Comparison of ENCODE assay signal across 8 mouse cellular contexts in the genomic region with DNA sequence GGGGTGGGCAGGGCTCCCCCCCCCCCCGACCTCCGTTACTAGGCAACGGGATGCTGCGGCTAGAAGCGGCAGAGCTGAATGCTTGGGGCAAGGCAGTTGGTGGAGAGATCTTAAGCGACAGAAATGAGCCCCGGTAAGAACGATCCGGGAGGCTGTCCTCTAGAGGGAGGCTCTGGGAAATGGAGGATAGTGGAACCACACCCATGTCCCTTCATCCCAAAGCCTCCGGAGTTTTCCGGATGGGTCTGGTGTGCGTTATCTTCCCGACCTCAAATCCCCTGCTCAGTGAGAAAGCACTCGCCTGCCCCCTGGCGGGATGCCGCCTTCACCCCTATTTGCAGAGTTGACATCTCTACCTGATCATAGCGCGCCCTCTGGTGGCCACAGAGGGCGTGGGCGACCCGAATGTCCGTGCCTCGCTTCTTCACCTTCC. TPM values are rescaled to one million over a fixed set of nuclear protein-coding genes. Genes with fewer than 3 reads are reported as not detected.
DNase-seq lines count a peak whose midpoint lies in the region; ATAC-seq lines count a peak whose summit lies in the region.

A gene (plus strand): TSS at position 38 of the 433 bp plus-strand sequence.

- 0 out of 2 replicates have a peak, but pooled peaks cover 12% of the 10 kb centered on the region for H3K9me3 ChIP-seq in hindbrain, embryonic 14.5 days (ENCODE audit: control insufficient read depth, low read length)

- H3K4me2 ChIP-seq in hindbrain, embryonic 14.5 days (replicated peaks) = peak within 1 kb of the TSS; percentile 60

- H3K4me1 ChIP-seq in hindbrain, embryonic 14.5 days (replicated peaks; ENCODE audit: control insufficient read depth, insufficient read depth, low read length) = peaks cover 5% of the 10 kb centered on the region; the same call in 1 of the 2 replicates

- peak within 1 kb of the TSS; percentile 35 for H3K4me3 ChIP-seq in hindbrain, embryonic 14.5 days (replicated peaks; ENCODE audit: low read length)

- H3K27me3 ChIP-seq in hindbrain, embryonic 14.5 days (ENCODE audit: control insufficient read depth, insufficient read depth, low read length) = no peaks in the 10 kb centered on the region

- H3K36me3 ChIP-seq in hindbrain, embryonic 14.5 days (replicated peaks; ENCODE audit: control insufficient read depth, insufficient read depth) = no peaks in the 10 kb centered on the region

- peak; percentile 89 for ATAC-seq in hindbrain, embryonic 14.5 days (ENCODE audit: low FRiP score)

- peak; percentile 86 for DNase-seq in T-cell, adult 2 months (ENCODE audit: low spot score)
- DNase-seq in cerebellum, postnatal 36 days = peak; percentile 93 to 95
- peak; percentile 97 to 98 for DNase-seq in frontal cortex, postnatal 36 days (ENCODE audit: low spot score in 2 of 2)
- DNase-seq in hindbrain, embryonic 14.5 days (ENCODE audit: low spot score) = peak; percentile 97
- DNase-seq in layer of hippocampus, postnatal 25 days (ENCODE audit: extremely low spot score in 1 of 2, low spot score in 1 of 2) = peak; percentile 99 to 100
- peak; percentile 99 for DNase-seq in lung, postnatal 14 days
- DNase-seq in retina, adult 2 months (ENCODE audit: low read depth, low spot score) = peak; percentile 83
- peak; percentile 93 for DNase-seq in thymus, postnatal 25 days

- peak within 1 kb of the TSS; percentile 45; the same call in 1 of the 2 replicates for H3K9ac ChIP-seq in hindbrain, embryonic 14.5 days

- H3K27ac ChIP-seq in hindbrain, embryonic 14.5 days = no peak within 1 kb of the TSS

- WGBS in hindbrain, embryonic 14.5 days = 2% methylated on average over 23 of the region's 23 CpGs

RNA-seq across cellular contexts. Expression of the gene that starts here (rescaled TPM):
- polyA plus RNA-seq in hindbrain, embryonic 14.5 days (2014; fragmentation: Nextera tagmentation; extraction: Ambion mirVana) = 0.23 TPM in 1 of 2 replicates, not detected in the other
- under 1 TPM; 0.66 TPM for total RNA-seq in layer of hippocampus, postnatal 25 days (2021)

Comparison
In these comparisons a context has a peak if more than half of its experiments do, and no peak if none do; other contexts are left out.
1. Peak in DNase-seq, ATAC-seq, H3K4me3 ChIP-seq, H3K9ac ChIP-seq and H3K4me2 ChIP-seq in hindbrain, embryonic 14.5 days; RNA of the gene not detected or under 1 TPM.
2. Peak in DNase-seq in layer of hippocampus, postnatal 25 days; RNA of the gene not detected or under 1 TPM.